Mouse (Mus musculus) cerebellum, adult 2 months (tissue): ENCODE data around the gene Akap2.

Experiments
- CTCF ChIP-seq: fragments of 200-500 bp; IDR thresholded peaks from 2 replicates; pipeline ENCODE4 v1.5.1; 2011; ENCODE audit warnings: low read depth, mild to moderate bottlenecking, control low read depth, low read length, moderate library complexity, borderline replicate concordance; ENCODE audit not compliant: insufficient read depth
- POLR2A ChIP-seq: fragments of 200-500 bp; IDR thresholded peaks from 2 replicates; pipeline ENCODE4 v1.6.1; 2011; ENCODE audit warnings: low read length, control low read depth, borderline replicate concordance; ENCODE audit not compliant: insufficient read depth

GRCm38 (mm10) chr4:57919494-57920423, 202.3 kb downstream of the Akap2 start:
- TF ChIP-seq CTCF (no peak), POLR2A (no peak)
